Mouse (Mus musculus) spleen, adult 10 weeks (tissue): ENCODE results near the gene Gm17027. TPM values are rescaled to one million over a fixed set of nuclear protein-coding genes. Genes with fewer than 3 reads are reported as not detected.

ENCODE experiments used
- polyA plus RNA-seq: library from polyadenylated mRNA; stranded (reverse); fragments of 350-450 nt; fragmentation: Illumina TruSeq; extraction: RNeasy Lipid Tissue Mini Kit (QIAGEN cat#74804); gene quantifications from one replicate; pipeline ENCODE4 v1.2.3, GENCODE M21; 2015; ENCODE audit warnings: low replicate concordance; ENCODE audit not compliant: insufficient read depth

The Gm17027 gene
- not detected for polyA plus RNA-seq

DNA sequence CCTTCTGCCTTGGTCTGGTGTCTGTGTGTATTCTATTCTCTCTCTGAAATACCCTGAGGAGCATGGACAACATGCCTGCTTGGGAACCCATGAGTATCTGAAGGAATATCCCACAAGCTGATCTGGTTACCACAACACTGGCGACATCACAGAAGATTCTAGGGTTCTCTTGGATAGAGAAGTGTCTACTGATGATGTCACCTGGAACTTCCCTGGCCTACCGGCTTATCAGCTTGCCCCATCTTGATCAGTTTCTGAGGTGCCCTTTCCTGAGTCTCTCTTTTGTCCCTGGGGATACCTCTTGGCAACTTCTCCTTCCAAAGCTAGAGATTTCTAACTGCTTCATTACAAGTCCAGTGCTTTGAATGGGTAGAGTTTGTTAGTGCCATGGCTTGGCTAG, at the start of gene Gm17027:
TSS of gene Gm17027 (minus strand) at position 101 of the 400 bp plus-strand sequence.

DNA sequence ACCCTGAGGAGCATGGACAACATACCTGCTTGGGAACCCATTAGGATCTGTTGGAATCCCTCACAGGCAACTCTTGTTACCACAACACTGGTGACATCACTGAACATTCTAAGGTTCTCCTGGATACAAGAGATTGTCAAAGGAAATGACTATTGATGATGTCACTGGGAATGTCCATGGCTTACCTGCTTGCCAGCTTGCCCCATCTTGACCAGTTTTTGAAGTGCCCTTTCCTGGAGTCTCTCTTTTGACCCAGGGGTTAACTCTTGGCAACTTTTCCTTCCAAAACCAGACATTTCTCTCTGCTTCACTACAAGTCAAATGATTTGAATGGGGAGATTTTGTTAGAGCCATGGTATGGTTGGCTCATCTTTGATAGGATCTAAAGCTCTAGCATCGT, 28.3 kb upstream of the Gm17027 start, which contains the start of gene Gm3573:
TSS of gene Gm3573 (minus strand) at position 101 of the 400 bp plus-strand sequence.

DNA sequence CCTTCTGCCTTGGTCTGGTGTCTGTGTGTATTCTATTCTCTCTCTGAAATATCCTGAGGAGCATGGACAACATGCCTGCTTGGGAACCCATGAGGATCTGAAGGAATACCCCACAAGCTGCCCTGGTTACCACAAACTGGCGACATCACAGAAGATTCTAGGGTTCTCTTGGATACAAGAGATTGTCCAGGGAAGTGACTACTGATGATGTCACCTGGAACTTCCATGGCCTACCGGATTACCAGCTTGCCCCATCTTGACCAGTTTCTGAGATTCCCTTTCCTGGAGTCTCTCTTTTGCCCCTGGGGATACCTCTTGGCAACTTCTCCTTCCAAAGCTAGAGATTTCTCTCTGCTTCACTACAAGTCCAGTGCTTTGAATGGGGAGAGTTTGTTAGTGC, 45.2 kb downstream of the Gm17027 start, which contains the start of gene Gm7951:
TSS of gene Gm7951 (minus strand) at position 101 of the 400 bp plus-strand sequence.

Other genes with a start within 250 kb of the Gm17027 start
- not detected for gene 1700049E17Rik1, start 237.7 kb downstream of the Gm17027 start, polyA plus RNA-seq
- not detected for gene 1700024B05Rik, start 218.6 kb downstream of the Gm17027 start, polyA plus RNA-seq
- not detected for gene Gm6401, start 194.7 kb downstream of the Gm17027 start, polyA plus RNA-seq
- not detected for gene Gm3543, start 179.3 kb downstream of the Gm17027 start, polyA plus RNA-seq
- not detected for gene Gm7951, start 45.3 kb downstream of the Gm17027 start, polyA plus RNA-seq
- gene Gm3573, start 28.2 kb upstream of the Gm17027 start, polyA plus RNA-seq: not detected
- not detected for gene Gm17026, start 97.4 kb upstream of the Gm17027 start, polyA plus RNA-seq
- not detected for gene Gm9611, start 134.7 kb upstream of the Gm17027 start, polyA plus RNA-seq
- gene Gm7995, start 147.6 kb upstream of the Gm17027 start, polyA plus RNA-seq: not detected